Mouse (Mus musculus): ENCODE measurements around the gene Ncf2. TPM values are rescaled to one million over a fixed set of nuclear protein-coding genes. Genes with fewer than 3 reads are reported as not detected.

The Ncf2 gene
- polyA plus RNA-seq (2014; fragmentation: Nextera tagmentation; extraction: Ambion mirVana): 3.4 and 5.0 TPM in 2 replicates

DNA sequence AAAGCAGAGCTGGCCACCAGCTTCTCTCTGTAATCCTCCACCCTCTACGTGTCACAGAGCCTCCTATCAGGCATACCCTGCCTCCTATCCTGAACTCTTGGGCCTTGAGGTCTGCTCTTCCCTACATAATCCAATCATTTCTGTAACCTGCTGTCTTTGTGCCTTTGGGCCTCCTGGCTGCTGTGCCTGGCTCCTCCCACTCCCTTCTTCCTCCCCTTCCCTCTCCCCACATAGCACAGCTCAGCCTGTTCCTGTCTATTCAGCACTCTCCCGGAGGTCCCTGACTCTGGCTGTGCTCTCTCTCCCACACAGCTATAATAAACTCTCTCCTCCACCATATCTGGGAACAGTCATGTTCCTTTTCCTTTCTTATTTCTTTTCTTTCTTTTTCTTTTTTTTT, at the start of gene Ncf2:
Ncf2 (plus strand) TSS at position 298 of the 400 bp plus-strand sequence.
- DNase-seq (ENCODE audit: low spot score) (peak; percentile 39), ATAC-seq (ENCODE audit: low FRiP score) (peak; percentile 53; the same call in 1 of the 2 replicates)
- Histone ChIP-seq H3K27me3 (ENCODE audit: control insufficient read depth, insufficient read depth, low read length) (no peaks in the 10 kb centered on the region), H3K9me3 (ENCODE audit: control insufficient read depth, low read length) (no peaks in the 10 kb centered on the region), H3K27ac (ENCODE audit: low read depth, low read length) (no peak within 1 kb of the TSS), H3K9ac (ENCODE audit: low read depth, low read length) (no peak within 1 kb of the TSS), H3K4me1 (replicated peaks; ENCODE audit: control insufficient read depth, insufficient read depth, low read length) (no peaks in the 10 kb centered on the region), H3K4me3 (ENCODE audit: low read depth, low read length) (no peak within 1 kb of the TSS), H3K4me2 (replicated peaks; ENCODE audit: low read depth, low read length) (no peak within 1 kb of the TSS), H3K36me3 (ENCODE audit: control insufficient read depth, insufficient read depth, low read length) (no peaks in the 10 kb centered on the region)
- 5% methylated on average over 2 of the region's 2 CpGs for WGBS

DNA sequence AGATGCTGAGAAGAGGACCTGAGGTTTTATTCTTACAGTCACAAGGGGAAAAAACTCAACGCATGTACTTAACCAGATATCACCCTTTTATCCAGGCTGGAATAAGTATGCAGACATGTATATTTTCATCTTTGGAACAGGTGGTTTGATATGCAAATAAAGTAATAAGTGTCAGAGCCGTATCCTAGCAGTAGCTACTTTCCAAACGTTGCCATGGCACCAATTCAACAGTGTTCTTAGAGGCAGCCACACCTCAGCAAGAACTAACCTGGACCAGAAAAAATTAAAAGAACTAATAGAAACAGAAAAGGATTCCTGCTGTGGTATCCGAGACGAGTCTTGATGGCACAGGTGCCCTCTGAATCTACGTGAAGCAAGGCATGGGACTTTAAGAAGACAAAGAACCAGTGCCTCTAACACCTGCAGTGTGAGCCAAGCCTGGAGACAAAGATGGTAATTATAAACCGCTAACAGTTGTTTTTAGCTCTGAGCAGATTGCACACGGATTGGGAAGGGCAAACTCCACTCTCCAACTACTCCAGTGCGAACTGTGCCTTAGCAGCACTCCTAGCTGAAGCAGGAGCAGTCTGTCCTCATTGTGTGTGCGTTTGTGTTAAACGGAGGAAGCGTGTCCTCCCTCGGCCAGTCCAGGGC, 49.6 kb upstream of the Ncf2 start, which contains the start of gene Apobec4:
Apobec4 (plus strand) TSS at position 240 of the 654 bp plus-strand sequence.
- H3K27me3 ChIP-seq (ENCODE audit: control insufficient read depth, insufficient read depth, low read length): no peaks in the 10 kb centered on the region
- no peaks in the 10 kb centered on the region for H3K9me3 ChIP-seq (ENCODE audit: control insufficient read depth, low read length)
- H3K27ac ChIP-seq (ENCODE audit: low read depth, low read length): no peak within 1 kb of the TSS
- no peak for DNase-seq (ENCODE audit: low spot score)
- no peak within 1 kb of the TSS for H3K4me3 ChIP-seq (ENCODE audit: low read depth, low read length)
- H3K4me1 ChIP-seq (replicated peaks; ENCODE audit: control insufficient read depth, insufficient read depth, low read length): no peaks in the 10 kb centered on the region
- H3K4me2 ChIP-seq (replicated peaks; ENCODE audit: low read depth, low read length): no peak within 1 kb of the TSS
- no peak within 1 kb of the TSS for H3K9ac ChIP-seq (ENCODE audit: low read depth, low read length)
- no peak for ATAC-seq (ENCODE audit: low FRiP score)
- no peaks in the 10 kb centered on the region for H3K36me3 ChIP-seq (ENCODE audit: control insufficient read depth, insufficient read depth, low read length)
- WGBS: 74% methylated on average over 13 of the region's 13 CpGs

DNA sequence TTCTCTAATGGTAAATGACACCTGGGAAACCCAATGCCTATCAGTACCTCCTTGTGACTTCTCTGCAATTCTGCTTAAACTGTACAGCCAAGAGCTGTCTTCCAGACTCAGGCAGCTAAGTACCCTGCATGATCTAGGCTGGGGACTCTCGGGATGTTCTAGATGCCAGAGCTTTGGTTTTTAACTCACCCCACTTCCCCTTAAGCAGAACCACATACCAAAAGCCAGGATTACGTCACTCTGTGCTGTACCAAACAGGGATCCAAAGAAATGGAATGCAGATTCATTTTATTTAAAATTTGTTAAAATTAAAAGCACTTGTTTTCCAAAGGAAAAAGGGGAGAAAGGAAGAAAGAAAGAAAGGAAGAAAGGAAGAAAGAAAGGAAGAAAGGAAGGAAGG, 38.2 kb upstream of the Ncf2 start:
- ATAC-seq (ENCODE audit: low FRiP score) (no peak), DNase-seq (ENCODE audit: low spot score) (no peak)
- Histone ChIP-seq H3K4me2 (replicated peaks; ENCODE audit: low read depth, low read length) (no peak overlapping the region), H3K27me3 (ENCODE audit: control insufficient read depth, insufficient read depth, low read length) (no peaks in the 10 kb centered on the region; the same call in none of the 2 replicates), H3K9me3 (ENCODE audit: control insufficient read depth, low read length) (no peaks in the 10 kb centered on the region), H3K36me3 (ENCODE audit: control insufficient read depth, insufficient read depth, low read length) (no peaks in the 10 kb centered on the region), H3K27ac (ENCODE audit: low read depth, low read length) (no peak overlapping the region), H3K9ac (ENCODE audit: low read depth, low read length) (no peak overlapping the region), H3K4me3 (ENCODE audit: low read depth, low read length) (no peak overlapping the region), H3K4me1 (replicated peaks; ENCODE audit: control insufficient read depth, insufficient read depth, low read length) (no peaks in the 10 kb centered on the region)
- WGBS: 81% methylated on average over 2 of the region's 2 CpGs

DNA sequence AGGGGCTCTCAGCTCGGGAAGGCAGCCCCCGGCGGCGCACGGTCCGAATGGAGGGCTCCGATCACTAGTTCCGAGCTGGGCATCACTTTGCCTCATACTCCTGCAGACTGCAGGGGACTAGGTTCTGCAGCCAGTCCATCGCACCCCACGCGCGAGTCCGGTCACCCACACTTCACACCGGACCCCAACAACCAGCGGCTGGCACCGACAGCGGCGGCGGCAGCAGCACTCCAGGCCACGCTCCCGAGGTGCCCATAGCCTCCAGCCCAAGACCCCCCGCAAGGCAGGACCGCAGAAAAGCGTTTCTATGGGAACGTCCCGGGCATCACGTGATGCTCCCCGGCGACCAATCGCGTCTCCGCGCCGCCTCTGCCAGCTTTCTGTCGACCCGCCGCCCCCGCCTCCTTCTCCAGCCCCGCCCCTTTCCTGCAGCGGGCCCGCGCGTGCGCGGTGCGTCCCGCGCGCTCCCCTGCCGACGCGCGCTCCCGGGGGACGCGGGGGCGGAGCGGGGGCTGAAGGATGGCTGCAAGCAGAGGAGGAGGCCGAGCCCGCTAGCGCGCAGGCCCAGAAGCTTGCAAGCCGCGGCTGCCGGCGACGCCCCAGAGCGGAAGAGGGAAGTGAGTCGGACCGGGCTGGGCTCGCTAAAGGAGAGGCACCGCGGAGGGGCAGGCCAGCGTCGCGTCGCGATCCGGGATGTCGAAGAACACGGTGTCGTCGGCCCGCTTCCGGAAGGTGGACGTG, 33.8 kb upstream of the Ncf2 start, which contains the start of the genes Rgl1 and Arpc5:
Rgl1 (minus strand) TSS at position 320 of the 741 bp plus-strand sequence.
Arpc5 (plus strand) TSS at position 511 of the 741 bp plus-strand sequence.
- H3K36me3 ChIP-seq (ENCODE audit: control insufficient read depth, insufficient read depth, low read length): no peaks in the 10 kb centered on the region
- under 1% methylated on average over 78 of the region's 86 CpGs for WGBS
- no peaks in the 10 kb centered on the region for H3K4me1 ChIP-seq (replicated peaks; ENCODE audit: control insufficient read depth, insufficient read depth, low read length)
- peak within 1 kb of the TSS; percentile 94 for H3K4me2 ChIP-seq (replicated peaks; ENCODE audit: low read depth, low read length)
- H3K27me3 ChIP-seq (ENCODE audit: control insufficient read depth, insufficient read depth, low read length): no peaks in the 10 kb centered on the region; the same call in none of the 2 replicates
- peak within 1 kb of the TSS; percentile 99 for H3K4me3 ChIP-seq (ENCODE audit: low read depth, low read length)
- peak; percentile 99 for DNase-seq (ENCODE audit: low spot score)
- peak within 1 kb of the TSS; percentile 82 for H3K27ac ChIP-seq (ENCODE audit: low read depth, low read length)
- ATAC-seq (ENCODE audit: low FRiP score): peak; percentile 98
- H3K9ac ChIP-seq (ENCODE audit: low read depth, low read length): peak within 1 kb of the TSS; percentile 89
- H3K9me3 ChIP-seq (ENCODE audit: control insufficient read depth, low read length): no peaks in the 10 kb centered on the region

DNA sequence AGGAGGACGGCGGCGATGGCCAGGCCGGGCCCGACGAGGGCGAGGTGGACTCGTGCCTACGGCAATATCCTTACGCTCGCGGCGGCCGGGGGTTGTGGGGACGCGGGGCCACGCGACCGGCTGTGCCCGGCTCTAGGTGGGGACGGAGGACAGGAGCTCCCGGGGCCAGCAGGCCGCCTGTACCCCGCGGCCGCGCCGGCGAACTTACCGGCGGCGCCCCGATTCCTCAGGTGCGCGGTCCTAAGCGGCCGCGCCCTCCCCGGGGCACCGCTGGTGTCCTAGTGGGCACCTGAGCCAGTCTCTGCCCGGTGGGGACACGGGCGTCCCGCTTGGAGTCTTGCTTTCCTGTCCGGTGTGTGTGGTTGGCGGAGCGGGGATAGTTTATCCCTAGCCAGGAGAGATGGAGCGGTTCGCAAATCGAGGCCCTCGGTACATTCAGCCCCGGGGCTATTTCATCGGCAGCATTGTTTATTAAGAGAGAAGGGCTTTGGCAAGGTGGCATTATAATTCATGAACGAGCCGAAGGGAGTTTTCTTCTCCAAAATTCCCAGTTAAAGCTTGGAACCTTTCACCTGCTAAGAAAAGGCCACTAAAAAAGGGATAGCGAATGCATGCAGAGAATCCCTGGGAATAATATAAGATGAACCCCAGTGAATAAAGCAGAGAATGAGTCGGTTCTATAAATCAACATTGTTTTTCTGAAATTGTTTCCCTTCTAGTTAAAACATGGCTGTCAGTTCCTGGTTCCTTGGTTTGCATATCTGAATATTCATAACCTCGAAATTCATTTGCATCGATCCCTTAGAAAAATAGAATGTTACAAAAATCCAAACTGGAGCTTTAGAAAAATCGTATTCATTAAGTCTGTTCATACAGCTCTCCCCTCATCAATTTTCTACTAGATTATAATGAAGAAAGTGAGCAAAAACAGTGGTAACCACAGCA, 32.9 kb upstream of the Ncf2 start:
- no peaks in the 10 kb centered on the region for H3K9me3 ChIP-seq (ENCODE audit: control insufficient read depth, low read length)
- no peaks in the 10 kb centered on the region; the same call in none of the 2 replicates for H3K27me3 ChIP-seq (ENCODE audit: control insufficient read depth, insufficient read depth, low read length)
- H3K4me3 ChIP-seq (ENCODE audit: low read depth, low read length): peak overlapping the region; percentile 99
- DNase-seq (ENCODE audit: low spot score) (peak; percentile 62), ATAC-seq (ENCODE audit: low FRiP score) (peak; percentile 80)
- no peaks in the 10 kb centered on the region for H3K36me3 ChIP-seq (ENCODE audit: control insufficient read depth, insufficient read depth, low read length)
- 1% methylated on average over 60 of the region's 60 CpGs for WGBS
- H3K9ac ChIP-seq (ENCODE audit: low read depth, low read length): peak overlapping the region; percentile 89
- no peaks in the 10 kb centered on the region for H3K4me1 ChIP-seq (replicated peaks; ENCODE audit: control insufficient read depth, insufficient read depth, low read length)
- H3K27ac ChIP-seq (ENCODE audit: low read depth, low read length): peak overlapping the region; percentile 82
- H3K4me2 ChIP-seq (replicated peaks; ENCODE audit: low read depth, low read length): peak overlapping the region; percentile 75

DNA sequence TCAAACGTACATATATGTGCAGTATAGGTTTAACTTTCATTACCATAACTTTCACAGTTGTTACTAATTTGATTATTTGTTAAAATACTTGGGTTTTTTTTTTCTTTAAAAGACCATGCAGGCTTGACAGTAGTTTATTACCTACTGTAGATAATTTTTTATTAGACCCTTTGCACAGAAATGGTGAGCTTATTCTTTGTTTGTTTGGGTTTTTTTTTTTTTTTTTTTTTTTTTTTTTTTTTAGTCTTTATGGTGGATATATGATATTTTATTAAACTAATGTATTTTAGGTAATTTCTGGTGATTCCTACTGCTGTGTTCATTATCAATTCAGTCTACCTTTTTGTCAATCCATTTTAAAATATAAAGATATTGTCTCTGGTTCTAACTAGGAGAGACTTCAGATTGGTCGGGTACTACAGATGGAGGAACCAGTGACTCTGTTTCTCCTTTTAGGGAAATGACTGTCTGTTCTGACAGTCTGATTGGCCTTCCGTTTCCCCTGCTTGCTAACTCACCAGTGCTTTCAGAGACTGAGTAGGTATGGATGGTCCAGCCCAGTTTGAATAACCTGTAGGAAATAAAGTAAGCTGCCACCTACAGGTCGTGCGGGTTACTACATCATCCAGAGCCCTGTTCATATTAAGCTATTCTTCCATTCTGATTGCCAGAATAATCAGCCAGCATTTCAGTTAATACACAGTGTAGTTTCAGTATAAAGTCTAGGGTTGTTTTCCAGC, 32.1 kb upstream of the Ncf2 start:
- H3K4me1 ChIP-seq (replicated peaks; ENCODE audit: control insufficient read depth, insufficient read depth, low read length): no peaks in the 10 kb centered on the region
- no peak overlapping the region for H3K9ac ChIP-seq (ENCODE audit: low read depth, low read length)
- 9% methylated on average over 5 of the region's 5 CpGs for WGBS
- H3K27me3 ChIP-seq (ENCODE audit: control insufficient read depth, insufficient read depth, low read length): no peaks in the 10 kb centered on the region; the same call in none of the 2 replicates
- no peak for ATAC-seq (ENCODE audit: low FRiP score)
- H3K27ac ChIP-seq (ENCODE audit: low read depth, low read length): no peak overlapping the region
- peak overlapping the region; percentile 99 for H3K4me3 ChIP-seq (ENCODE audit: low read depth, low read length)
- H3K36me3 ChIP-seq (ENCODE audit: control insufficient read depth, insufficient read depth, low read length): no peaks in the 10 kb centered on the region
- peak overlapping the region; percentile 75; the same call in 1 of the 2 replicates for H3K4me2 ChIP-seq (replicated peaks; ENCODE audit: low read depth, low read length)
- peak; percentile 91 for DNase-seq (ENCODE audit: low spot score)
- H3K9me3 ChIP-seq (ENCODE audit: control insufficient read depth, low read length): no peaks in the 10 kb centered on the region

DNA sequence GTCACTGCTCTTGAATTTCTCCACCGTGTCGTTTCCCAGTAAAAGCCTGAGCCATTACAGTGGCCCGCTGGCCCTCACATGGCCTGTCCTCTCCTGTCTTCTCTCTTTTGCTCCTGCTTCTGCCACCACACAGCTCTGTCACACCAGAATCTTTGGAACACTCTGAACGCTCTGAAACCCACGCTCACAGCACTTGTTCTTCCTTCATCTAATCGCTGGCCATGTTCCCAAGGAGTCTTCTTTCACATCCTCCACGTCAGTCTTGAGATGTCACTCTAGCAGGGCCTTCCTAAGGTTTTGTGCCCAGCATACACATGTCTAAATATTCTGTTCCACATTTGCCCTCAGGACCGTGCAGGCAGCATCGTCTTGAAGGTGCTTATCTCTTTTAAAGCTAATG, 29.0 kb upstream of the Ncf2 start:
- no peak for DNase-seq (ENCODE audit: low spot score)
- Histone ChIP-seq H3K9me3 (ENCODE audit: control insufficient read depth, low read length) (no peaks in the 10 kb centered on the region), H3K4me1 (replicated peaks; ENCODE audit: control insufficient read depth, insufficient read depth, low read length) (no peaks in the 10 kb centered on the region), H3K4me2 (replicated peaks; ENCODE audit: low read depth, low read length) (no peak overlapping the region), H3K4me3 (ENCODE audit: low read depth, low read length) (no peak overlapping the region), H3K27me3 (ENCODE audit: control insufficient read depth, insufficient read depth, low read length) (no peaks in the 10 kb centered on the region; the same call in 1 of the 2 replicates), H3K9ac (ENCODE audit: low read depth, low read length) (no peak overlapping the region), H3K36me3 (ENCODE audit: control insufficient read depth, insufficient read depth, low read length) (no peaks in the 10 kb centered on the region), H3K27ac (ENCODE audit: low read depth, low read length) (no peak overlapping the region)
- ATAC-seq (ENCODE audit: low FRiP score): no peak
- WGBS: 92% methylated on average over 9 of the region's 9 CpGs

Measured in hindbrain, embryonic 11.5 days (tissue).